Mouse (Mus musculus) CH12.LX (cell line): ENCODE data around the gene Ccdc6. TPM values are rescaled to one million over a fixed set of nuclear protein-coding genes. Genes with fewer than 3 reads are reported as not detected.

Source experiments
- DNase-seq: peaks from one replicate; pipeline ENCODE4 v3.0.0-alpha.2; 2013; ENCODE audit errors: extremely low read depth
- H3K27ac ChIP-seq: 2 replicates; pipeline ENCODE4 v1.5.1; 2012; ENCODE audit warnings: low read depth, mild to moderate bottlenecking, control low read depth, moderate library complexity; ENCODE audit not compliant: insufficient read depth
- H3K27me3 ChIP-seq: replicated peaks from 2 replicates; pipeline ENCODE3; 2012; ENCODE audit warnings: inconsistent platforms
- H3K36me3 ChIP-seq, 2 experiments: replicated peaks in 1 of 2; 2 replicates each; pipeline versions ENCODE3 to v1.6.1; 2012; ENCODE audit warnings: inconsistent platforms in 1 of 2, low read length in 1 of 2, mild to moderate bottlenecking in 1 of 2, mixed read lengths in 1 of 2, moderate library complexity in 1 of 2; ENCODE audit not compliant: control insufficient read depth in 1 of 2, insufficient read depth in 1 of 2
- H3K4me1 ChIP-seq, 2 experiments: 2 replicates each; pipeline ENCODE4 v1.6.1; 2012; ENCODE audit warnings: inconsistent platforms in 1 of 2, moderate library complexity in 1 of 2; ENCODE audit not compliant: insufficient read depth in 2 of 2, control insufficient read depth in 1 of 2
- H3K4me2 ChIP-seq: 2 replicates; pipeline ENCODE4 v1.6.1; 2012; ENCODE audit warnings: low read depth, mild to moderate bottlenecking, control low read depth; ENCODE audit not compliant: poor library complexity, insufficient read depth, severe bottlenecking
- H3K4me3 ChIP-seq, 3 experiments: fragments of 150-350 bp in 1 of 3; sonication (generic) in 1 of 3; replicated peaks in 1 of 3; 2 replicates each; pipeline versions ENCODE3 to v1.5.1; 2011 to 2012; ENCODE audit warnings: low read depth in 2 of 3, low read length in 2 of 3, mild to moderate bottlenecking in 2 of 3, moderate library complexity in 2 of 3, control low read depth in 1 of 3, improper control_type of control experiment in 1 of 3, inconsistent platforms in 1 of 3, mixed read lengths in 1 of 3; ENCODE audit not compliant: poor library complexity in 1 of 3
- H3K79me2 ChIP-seq: replicated peaks from 2 replicates; pipeline ENCODE4 v1.6.1; 2012; ENCODE audit warnings: mild to moderate bottlenecking, moderate library complexity; ENCODE audit not compliant: control insufficient read depth, poor library complexity, insufficient read depth, severe bottlenecking; ENCODE audit errors: extremely low read depth
- H3K9ac ChIP-seq: 2 replicates; pipeline ENCODE4 v1.6.1; 2012; ENCODE audit warnings: low read depth, mild to moderate bottlenecking, control low read depth, moderate library complexity; ENCODE audit not compliant: insufficient read depth
- H3K9me3 ChIP-seq: replicated peaks from 2 replicates; pipeline ENCODE3; 2012; ENCODE audit warnings: low read length, inconsistent platforms, mixed read lengths
- BHLHE40 ChIP-seq: IDR thresholded peaks from 2 replicates; pipeline ENCODE4 v1.6.1; 2011; ENCODE audit warnings: mild to moderate bottlenecking, low read depth, low read length, improper control_type of control experiment
- CHD1 ChIP-seq: IDR thresholded peaks from 2 replicates; pipeline ENCODE4 v1.6.1; 2012; ENCODE audit warnings: low read depth, low read length, improper control_type of control experiment, inconsistent platforms
- CHD2 ChIP-seq: IDR thresholded peaks from 2 replicates; pipeline ENCODE4 v1.6.1; 2011; ENCODE audit warnings: low read length, improper control_type of control experiment
- CTCF ChIP-seq, 2 experiments: IDR thresholded peaks in 1 of 2; conservative IDR thresholded peaks in 1 of 2; 2 replicates each; pipeline ENCODE4 v1.5.1; 2011 to 2012; ENCODE audit warnings: low read depth in 2 of 2, low read length in 2 of 2, improper control_type of control experiment in 1 of 2, inconsistent platforms in 1 of 2, mild to moderate bottlenecking in 1 of 2, moderate library complexity in 1 of 2
- E2F4 ChIP-seq: IDR thresholded peaks from 2 replicates; pipeline ENCODE4 v1.6.1; 2011; ENCODE audit warnings: low read depth, low read length, improper control_type of control experiment; ENCODE audit not compliant: insufficient replicate concordance
- ELF1 ChIP-seq: IDR thresholded peaks from 2 replicates; pipeline ENCODE4 v1.6.1; 2014; ENCODE audit warnings: low read depth, mild to moderate bottlenecking, inconsistent platforms, low read length, improper control_type of control experiment
- EP300 ChIP-seq: IDR thresholded peaks from 2 replicates; pipeline ENCODE4 v1.6.1; 2011; ENCODE audit warnings: low read length, improper control_type of control experiment
- ETS1 ChIP-seq: conservative IDR thresholded peaks from 2 replicates; pipeline ENCODE4 v1.6.1; 2012; ENCODE audit warnings: low read depth, mild to moderate bottlenecking, inconsistent platforms, low read length, improper control_type of control experiment, moderate library complexity
- HCFC1 ChIP-seq: IDR thresholded peaks from 2 replicates; pipeline ENCODE4 v1.6.1; 2012; ENCODE audit warnings: low read depth, mild to moderate bottlenecking, inconsistent platforms, low read length, improper control_type of control experiment
- IRF4 ChIP-seq: IDR thresholded peaks from 2 replicates; pipeline ENCODE4 v1.6.1; 2014; ENCODE audit warnings: low read depth, mild to moderate bottlenecking, inconsistent platforms, low read length, improper control_type of control experiment
- JUN ChIP-seq: IDR thresholded peaks from 2 replicates; pipeline ENCODE4 v1.6.1; 2011; ENCODE audit warnings: low read depth, mild to moderate bottlenecking, low read length, improper control_type of control experiment, moderate library complexity; ENCODE audit not compliant: insufficient read depth
- JUND ChIP-seq: conservative IDR thresholded peaks from 2 replicates; pipeline ENCODE4 v1.6.1; 2011; ENCODE audit warnings: low read depth, low read length, improper control_type of control experiment
- KAT2A ChIP-seq: IDR thresholded peaks from 2 replicates; pipeline ENCODE4 v1.6.1; 2012; ENCODE audit warnings: low read length, improper control_type of control experiment, inconsistent platforms; ENCODE audit not compliant: insufficient replicate concordance
- MAFK ChIP-seq: IDR thresholded peaks from 2 replicates; pipeline ENCODE4 v1.6.1; 2011; ENCODE audit warnings: low read length, improper control_type of control experiment; ENCODE audit not compliant: insufficient replicate concordance
- MAX ChIP-seq: IDR thresholded peaks from 2 replicates; pipeline ENCODE4 v1.6.1; 2011; ENCODE audit warnings: low read length, improper control_type of control experiment
- MAZ ChIP-seq: IDR thresholded peaks from 2 replicates; pipeline ENCODE4 v1.6.1; 2012; ENCODE audit warnings: low read depth, mild to moderate bottlenecking, inconsistent platforms, low read length, improper control_type of control experiment, moderate library complexity
- MEF2A ChIP-seq: IDR thresholded peaks from 2 replicates; pipeline ENCODE4 v1.6.1; 2014; ENCODE audit warnings: low read depth, mild to moderate bottlenecking, inconsistent platforms, low read length, improper control_type of control experiment, borderline replicate concordance
- MXI1 ChIP-seq: IDR thresholded peaks from 2 replicates; pipeline ENCODE4 v1.6.1; 2011; ENCODE audit warnings: mild to moderate bottlenecking, low read depth, low read length, improper control_type of control experiment
- MYC ChIP-seq: IDR thresholded peaks from 2 replicates; pipeline ENCODE4 v1.6.1; 2011; ENCODE audit warnings: low read depth, mild to moderate bottlenecking, improper control_type of control experiment, low read length
- NELFE ChIP-seq: IDR thresholded peaks from 2 replicates; pipeline ENCODE4 v1.6.1; 2011; ENCODE audit warnings: low read depth, low read length, improper control_type of control experiment
- NRF1 ChIP-seq: IDR thresholded peaks from 2 replicates; pipeline ENCODE4 v1.6.1; 2014; ENCODE audit warnings: low read depth, mild to moderate bottlenecking, inconsistent platforms, low read length, improper control_type of control experiment, moderate library complexity
- PAX5 ChIP-seq: IDR thresholded peaks from 2 replicates; pipeline ENCODE4 v1.6.1; 2012; ENCODE audit warnings: low read length, inconsistent platforms, mixed read lengths
- POLR2A ChIP-seq: IDR thresholded peaks from 2 replicates; pipeline ENCODE4 v1.6.1; 2011; ENCODE audit warnings: low read depth, mild to moderate bottlenecking, improper control_type of control experiment, low read length
- POLR2AphosphoS2 ChIP-seq: IDR thresholded peaks from 2 replicates; pipeline ENCODE4 v1.6.1; 2011; ENCODE audit warnings: low read depth, low read length, improper control_type of control experiment
- RAD21 ChIP-seq: IDR thresholded peaks from 2 replicates; pipeline ENCODE4 v1.6.1; 2011; ENCODE audit warnings: low read depth, mild to moderate bottlenecking, low read length, improper control_type of control experiment, moderate library complexity
- RCOR1 ChIP-seq: conservative IDR thresholded peaks from 2 replicates; pipeline ENCODE4 v1.6.1; 2012; ENCODE audit warnings: low read depth, mild to moderate bottlenecking, inconsistent platforms, low read length, improper control_type of control experiment
- SIN3A ChIP-seq: IDR thresholded peaks from 2 replicates; pipeline ENCODE4 v1.6.1; 2012; ENCODE audit warnings: low read length, improper control_type of control experiment, inconsistent platforms
- SMC3 ChIP-seq: IDR thresholded peaks from 2 replicates; pipeline ENCODE4 v1.6.1; 2011; ENCODE audit warnings: low read depth, low read length, improper control_type of control experiment
- TBP ChIP-seq: conservative IDR thresholded peaks from 2 replicates; pipeline ENCODE4 v1.6.1; 2011; ENCODE audit warnings: low read depth, low read length, improper control_type of control experiment
- TCF12 ChIP-seq: IDR thresholded peaks from 2 replicates; pipeline ENCODE4 v1.6.1; 2014; ENCODE audit warnings: low read depth, mild to moderate bottlenecking, inconsistent platforms, low read length, improper control_type of control experiment
- UBTF ChIP-seq: IDR thresholded peaks from 2 replicates; pipeline ENCODE4 v1.6.1; 2012; ENCODE audit warnings: low read depth, mild to moderate bottlenecking, inconsistent platforms, low read length, improper control_type of control experiment, moderate library complexity
- USF1 ChIP-seq: IDR thresholded peaks from 2 replicates; pipeline ENCODE4 v1.6.1; 2014; ENCODE audit warnings: low read depth, mild to moderate bottlenecking, inconsistent platforms, low read length, improper control_type of control experiment
- USF2 ChIP-seq: conservative IDR thresholded peaks from 2 replicates; pipeline ENCODE4 v1.6.1; 2011; ENCODE audit warnings: low read depth, low read length, improper control_type of control experiment
- ZC3H11A ChIP-seq: IDR thresholded peaks from 2 replicates; pipeline ENCODE4 v1.6.1; 2012; ENCODE audit warnings: low read depth, mild to moderate bottlenecking, inconsistent platforms, low read length, improper control_type of control experiment
- ZKSCAN1 ChIP-seq: IDR thresholded peaks from 2 replicates; pipeline ENCODE4 v1.6.1; 2012; ENCODE audit warnings: low read depth, inconsistent platforms, low read length, improper control_type of control experiment, borderline replicate concordance
- ZMIZ1 ChIP-seq: IDR thresholded peaks from 2 replicates; pipeline ENCODE4 v1.6.1; 2012; ENCODE audit warnings: low read depth, mild to moderate bottlenecking, inconsistent platforms, low read length, improper control_type of control experiment
- ZNF384 ChIP-seq: IDR thresholded peaks from 2 replicates; pipeline ENCODE4 v1.6.1; 2012; ENCODE audit warnings: low read depth, low read length, improper control_type of control experiment, inconsistent platforms
- dilution Hi-C: fragments of 300-500 bp; cut with MboI; formaldehyde crosslinking; loops from 2 replicates; pipeline ENCODE4 v1.14.3; 2020; ENCODE audit warnings: low sequenced_read_pairs; ENCODE audit not compliant: extremely low pct_unique_long_range_greater_than_20kb, extremely low pct_ligation_motif_present
- in situ Hi-C: fragments of 300-500 bp; cut with MboI; formaldehyde crosslinking; loops from 3 replicates; pipeline ENCODE4 v1.14.3; 2019; ENCODE audit warnings: low sequenced_read_pairs, low pct_ligation_motif_present, low pct_unique_long_range_greater_than_20kb, mixed read lengths
- polyA plus RNA-seq: library from polyadenylated mRNA; unstranded; fragments of >175 nt; gene quantifications from 2 replicates; pipeline ENCODE4 v1.2.1, GENCODE M21; 2012; ENCODE audit warnings: low read depth; ENCODE audit not compliant: insufficient read length
- total RNA-seq, 2 experiments: library from RNA; depleted of rRNA; stranded (reverse); fragments of 300-350 nt in 1 of 2; fragments of >200 nt in 1 of 2; gene quantifications; 2 replicates each; pipeline ENCODE4 v1.2.3; 2012 to 2014

Gene Ccdc6
- 28.5 and 36.7 TPM in 2 replicates for total RNA-seq (2012; rRNA removed)
- 17.1 and 19.7 TPM in 2 replicates for total RNA-seq (2014; rRNA removed)
- polyA plus RNA-seq, result 33.0 and 33.5 TPM in 2 replicates

DNA sequence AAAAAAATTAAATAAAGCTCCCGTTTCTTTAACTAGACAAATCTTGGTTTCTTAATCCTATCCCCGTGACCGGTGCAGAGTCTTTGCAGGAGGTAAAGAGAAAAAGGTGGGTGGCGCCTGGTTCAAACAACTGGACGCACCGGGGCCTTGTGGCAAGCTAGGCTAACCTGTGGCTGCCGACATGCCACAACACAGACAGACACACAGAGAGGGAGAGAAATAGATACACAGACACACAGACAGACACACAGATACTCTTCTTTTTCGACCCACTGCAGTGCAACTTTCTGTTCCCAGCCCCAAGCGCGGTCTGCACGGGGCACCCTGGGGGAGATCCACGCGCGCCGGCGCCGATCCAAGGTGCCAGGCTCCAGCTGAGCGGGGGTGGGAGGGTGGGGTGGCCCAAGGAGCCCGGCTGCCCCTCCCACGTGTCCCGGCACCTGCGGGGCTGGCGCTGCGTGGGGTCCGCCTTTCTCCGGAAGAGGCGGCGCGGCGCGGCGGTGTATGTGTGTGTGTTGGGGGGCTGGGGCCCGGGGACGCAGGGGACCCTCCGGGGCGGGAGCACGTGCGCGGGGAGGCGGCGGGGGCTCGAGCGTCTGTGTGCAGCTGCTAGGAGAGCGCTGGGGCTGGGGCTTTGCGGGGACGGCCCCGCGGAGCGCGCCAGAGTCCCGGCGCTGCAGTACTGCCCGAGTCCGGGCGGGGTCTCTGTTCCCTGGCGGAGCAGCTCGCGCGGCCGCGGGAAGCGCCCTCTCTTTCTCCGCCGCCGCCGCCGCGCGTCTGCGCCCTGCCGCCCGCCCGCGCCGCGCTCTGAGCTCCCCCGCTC lies at the start of gene Ccdc6:
Gene Ccdc6, plus strand, starts transcription at position 756 of the 823 bp plus-strand sequence.
- H3K79me2 ChIP-seq, result peaks cover 41% of the 10 kb centered on the region
- H3K4me2 ChIP-seq, result peak within 1 kb of the TSS; percentile 96
- H3K9me3 ChIP-seq, result peaks cover 4% of the 10 kb centered on the region
- H3K27ac ChIP-seq, result peak within 1 kb of the TSS; percentile 96
- dilution Hi-C loops, result no loop called here
- peaks cover 3 to 24% of the 10 kb centered on the region in 2 experiments for H3K36me3 ChIP-seq
- peak within 1 kb of the TSS; percentile 89 to 100 (median 91) for H3K4me3 ChIP-seq
- H3K4me1 ChIP-seq, result peaks cover 11 to 23% of the 10 kb centered on the region in 2 experiments
- H3K27me3 ChIP-seq, result no peaks in the 10 kb centered on the region
- peak; percentile 72 for DNase-seq
- in situ Hi-C loops, result no loop called here
- H3K9ac ChIP-seq, result peak within 1 kb of the TSS; percentile 95
- peak in 1 of 2 experiments; percentile 74; a peak in 2 of 4 replicates for TF ChIP-seq CTCF (conservative IDR thresholded peaks at IDR 0.05 in 1 of 2, IDR thresholded peaks at IDR 0.05 in 1 of 2; ENCODE audit: low read depth in 2 of 2, low read length in 2 of 2)
- TF ChIP-seq RAD21, result peak; percentile 41
- TF ChIP-seq ETS1, result no peak; the same call in 1 of the 2 replicates
- no peak for TF ChIP-seq PAX5
- no peak for TF ChIP-seq CHD2
- TF ChIP-seq ZNF384, result peak; percentile 66
- no peak for TF ChIP-seq TBP
- TF ChIP-seq RCOR1, result 0 out of 2 replicates have a peak, but pooled peaks have one; percentile 16
- TF ChIP-seq POLR2A, result peak; percentile 53
- peak; percentile 51 for TF ChIP-seq NELFE
- peak; percentile 38; the same call in 1 of the 2 replicates for TF ChIP-seq MEF2A
- TF ChIP-seq E2F4, result no peak
- no peak for TF ChIP-seq MYC
- 0 out of 2 replicates have a peak, but pooled peaks have one; percentile 27 for TF ChIP-seq IRF4
- peak; percentile 60 for TF ChIP-seq SMC3
- no peak for TF ChIP-seq MAFK
- TF ChIP-seq MAZ, result 0 out of 2 replicates have a peak, but pooled peaks have one; percentile 62
- no peak for TF ChIP-seq ZMIZ1
- TF ChIP-seq MXI1, result peak; percentile 30; the same call in 1 of the 2 replicates
- TF ChIP-seq ZKSCAN1, result no peak
- no peak for TF ChIP-seq POLR2AphosphoS2
- TF ChIP-seq UBTF, result 0 out of 2 replicates have a peak, but pooled peaks have one; percentile 7
- no peak for TF ChIP-seq JUND
- peak; percentile 76 for TF ChIP-seq NRF1
- TF ChIP-seq KAT2A, result no peak
- peak; percentile 95 for TF ChIP-seq BHLHE40
- TF ChIP-seq ELF1, result no peak
- peak; percentile 28; the same call in 1 of the 2 replicates for TF ChIP-seq HCFC1
- no peak for TF ChIP-seq JUN
- TF ChIP-seq ZC3H11A, result no peak
- TF ChIP-seq SIN3A, result peak; percentile 46; the same call in 1 of the 2 replicates
- no peak for TF ChIP-seq EP300
- TF ChIP-seq USF2, result no peak
- no peak for TF ChIP-seq CHD1
- TF ChIP-seq TCF12, result peak; percentile 79; the same call in 1 of the 2 replicates
- no peak for TF ChIP-seq USF1
- TF ChIP-seq MAX, result peak; percentile 20; the same call in 1 of the 2 replicates
